Mouse (Mus musculus) spleen, postnatal 36 days (tissue): Measurements from ENCODE around the gene Bnc1.

Experiments used
- DNase-seq, 2 experiments: peaks; one replicate each; pipeline ENCODE4 v3.0.0; 2022; ENCODE audit warnings: low spot score in 2 of 2, mixed read lengths in 1 of 2

The Bnc1 gene

GRCm38 (mm10) chr7:81973939-81974338, 18.2 kb downstream of the Bnc1 start:
- no peak for DNase-seq

- DNase-seq, result no peak
Observed at GRCm38 (mm10) chr7:81973339-81973738, 18.8 kb downstream of the Bnc1 start.

- no peak for DNase-seq
Observed at GRCm38 (mm10) chr7:81968975-81969374, 23.1 kb downstream of the Bnc1 start.

GRCm38 (mm10) chr7:81968451-81968850, 23.6 kb downstream of the Bnc1 start:
- DNase-seq, result no peak

- no peak for DNase-seq
Observed at GRCm38 (mm10) chr7:81966195-81966594, 25.9 kb downstream of the Bnc1 start.

- DNase-seq, result no peak
Observed at GRCm38 (mm10) chr7:81959704-81960103, 32.4 kb downstream of the Bnc1 start.

- DNase-seq, result peak; percentile 15 to 19
Observed at GRCm38 (mm10) chr7:81954208-81954846, 37.8 kb downstream of the Bnc1 start.

- DNase-seq, result no peak
Observed at GRCm38 (mm10) chr7:81950499-81950898, 41.6 kb downstream of the Bnc1 start.

GRCm38 (mm10) chr7:81945398-81945797, 46.7 kb downstream of the Bnc1 start:
- no peak for DNase-seq

- DNase-seq, result no peak
Observed at GRCm38 (mm10) chr7:81934806-81935205, 57.3 kb downstream of the Bnc1 start.

GRCm38 (mm10) chr7:81934267-81934745, 57.8 kb downstream of the Bnc1 start, which contains the start of gene Hdgfl3:
Gene Hdgfl3 (minus strand): TSS chr7:81934473.
- peak; percentile 9 to 21 for DNase-seq

GRCm38 (mm10) chr7:81933601-81934266, 58.4 kb downstream of the Bnc1 start:
- DNase-seq, result no peak

- no peak for DNase-seq
Observed at GRCm38 (mm10) chr7:81933061-81933600, 59.0 kb downstream of the Bnc1 start.

GRCm38 (mm10) chr7:81932521-81933045, 59.5 kb downstream of the Bnc1 start:
- DNase-seq, result no peak

- DNase-seq, result no peak
Observed at GRCm38 (mm10) chr7:81928998-81929397, 63.1 kb downstream of the Bnc1 start.

GRCm38 (mm10) chr7:81921379-81921952, 70.6 kb downstream of the Bnc1 start:
- peak; percentile 24 to 58 for DNase-seq

- no peak for DNase-seq
Observed at GRCm38 (mm10) chr7:81920314-81920713, 71.8 kb downstream of the Bnc1 start.

- no peak for DNase-seq
Observed at GRCm38 (mm10) chr7:81918316-81918715, 73.8 kb downstream of the Bnc1 start.
